Mouse (Mus musculus): Measurements from ENCODE around the gene Lrrfip1.

Lrrfip1 gene

GRCm38 (mm10) chr1:90998891-90999611 lies 514 bp downstream of the Lrrfip1 start:
- peak; percentile 10 for DNase-seq (ENCODE audit: low read depth, low spot score)

GRCm38 (mm10) chr1:90999911-91000601 lies 1.5 kb downstream of the Lrrfip1 start:
- DNase-seq (ENCODE audit: low read depth, low spot score), result no peak

GRCm38 (mm10) chr1:91001101-91001500 lies 2.6 kb downstream of the Lrrfip1 start:
- no peak for DNase-seq (ENCODE audit: low read depth, low spot score)

GRCm38 (mm10) chr1:91001871-91002539 lies 3.5 kb downstream of the Lrrfip1 start:
- DNase-seq (ENCODE audit: low read depth, low spot score), result no peak

- DNase-seq (ENCODE audit: low read depth, low spot score), result no peak
Measured at GRCm38 (mm10) chr1:91002641-91003040, 4.1 kb downstream of the Lrrfip1 start.

GRCm38 (mm10) chr1:91003522-91004253 lies 5.2 kb downstream of the Lrrfip1 start:
- DNase-seq (ENCODE audit: low read depth, low spot score), result no peak

GRCm38 (mm10) chr1:91006037-91006436 lies 7.5 kb downstream of the Lrrfip1 start:
- DNase-seq (ENCODE audit: low read depth, low spot score), result no peak

GRCm38 (mm10) chr1:91006708-91007107 lies 8.2 kb downstream of the Lrrfip1 start:
- no peak for DNase-seq (ENCODE audit: low read depth, low spot score)

GRCm38 (mm10) chr1:91008147-91008682 lies 9.7 kb downstream of the Lrrfip1 start:
- no peak for DNase-seq (ENCODE audit: low read depth, low spot score)

GRCm38 (mm10) chr1:91008746-91009145 lies 10.2 kb downstream of the Lrrfip1 start:
- DNase-seq (ENCODE audit: low read depth, low spot score), result no peak

- no peak for DNase-seq (ENCODE audit: low read depth, low spot score)
Measured at GRCm38 (mm10) chr1:91009266-91009665, 10.7 kb downstream of the Lrrfip1 start.

GRCm38 (mm10) chr1:91010216-91010615 lies 11.7 kb downstream of the Lrrfip1 start:
- no peak for DNase-seq (ENCODE audit: low read depth, low spot score)

- DNase-seq (ENCODE audit: low read depth, low spot score), result no peak
Measured at GRCm38 (mm10) chr1:91010716-91011115, 12.2 kb downstream of the Lrrfip1 start.

GRCm38 (mm10) chr1:91011336-91011735 lies 12.8 kb downstream of the Lrrfip1 start:
- DNase-seq (ENCODE audit: low read depth, low spot score), result no peak

GRCm38 (mm10) chr1:91013803-91014202 lies 15.3 kb downstream of the Lrrfip1 start:
- no peak for DNase-seq (ENCODE audit: low read depth, low spot score)

GRCm38 (mm10) chr1:91015571-91015970 lies 17.0 kb downstream of the Lrrfip1 start:
- DNase-seq (ENCODE audit: low read depth, low spot score), result no peak

- DNase-seq (ENCODE audit: low read depth, low spot score), result no peak
Measured at GRCm38 (mm10) chr1:91017111-91017758, 18.7 kb downstream of the Lrrfip1 start.

GRCm38 (mm10) chr1:91019346-91019745 lies 20.8 kb downstream of the Lrrfip1 start:
- no peak for DNase-seq (ENCODE audit: low read depth, low spot score)

- DNase-seq (ENCODE audit: low read depth, low spot score), result peak; percentile 51
Measured at GRCm38 (mm10) chr1:91021304-91021703, 22.8 kb downstream of the Lrrfip1 start.

GRCm38 (mm10) chr1:91022157-91022895 lies 23.8 kb downstream of the Lrrfip1 start:
- no peak for DNase-seq (ENCODE audit: low read depth, low spot score)

Measured in CD4-positive helper T cell, adult 2 months (primary cell).